Mouse (Mus musculus) ES-Bruce4 (cell line): ENCODE results near the gene Tfrc. TPM values are rescaled to one million over a fixed set of nuclear protein-coding genes. Genes with fewer than 3 reads are reported as not detected.

Experiments
- H3K27ac ChIP-seq: 2 replicates; pipeline ENCODE4 v1.5.1; 2012; ENCODE audit warnings: low read length, inconsistent platforms; ENCODE audit not compliant: insufficient read depth
- H3K27me3 ChIP-seq: 2 replicates; pipeline ENCODE4 v1.6.1; 2012; ENCODE audit warnings: mild to moderate bottlenecking, low read length, inconsistent platforms; ENCODE audit not compliant: control insufficient read depth, poor library complexity, insufficient read depth, severe bottlenecking
- H3K36me3 ChIP-seq: 2 replicates; pipeline ENCODE4 v1.6.1; 2012; ENCODE audit warnings: inconsistent platforms, mild to moderate bottlenecking, low read length, moderate library complexity; ENCODE audit not compliant: control insufficient read depth, poor library complexity, insufficient read depth, severe bottlenecking
- H3K4me1 ChIP-seq: one replicate; pipeline ENCODE4 v1.8.1; 2011; ENCODE audit warnings: low read length; ENCODE audit not compliant: control insufficient read depth, insufficient read depth
- H3K4me3 ChIP-seq: 2 replicates; pipeline ENCODE4 v1.5.1; 2011; ENCODE audit warnings: low read depth, mild to moderate bottlenecking, low read length
- H3K9ac ChIP-seq: 2 replicates; pipeline ENCODE4 v1.6.1; 2012; ENCODE audit warnings: low read depth, mild to moderate bottlenecking, inconsistent platforms; ENCODE audit not compliant: poor library complexity, severe bottlenecking
- H3K9me3 ChIP-seq: replicated peaks from 2 replicates; pipeline ENCODE4 v1.6.1; 2012; ENCODE audit warnings: mild to moderate bottlenecking, low read length, inconsistent platforms; ENCODE audit not compliant: control insufficient read depth, poor library complexity, insufficient read depth, severe bottlenecking
- CTCF ChIP-seq: IDR thresholded peaks from one replicate; pipeline ENCODE4 v1.8.1; 2011; ENCODE audit warnings: low read depth, low read length
- EP300 ChIP-seq: IDR thresholded peaks from 2 replicates; pipeline ENCODE4 v1.6.1; 2011; ENCODE audit warnings: low read depth, low read length; ENCODE audit not compliant: insufficient read depth
- POLR2A ChIP-seq: IDR thresholded peaks from one replicate; pipeline ENCODE4 v1.8.1; 2011; ENCODE audit warnings: low read length; ENCODE audit not compliant: insufficient read depth
- polyA plus RNA-seq: library from polyadenylated mRNA; stranded (reverse); fragments of >200 nt; gene quantifications from 2 replicates; pipeline ENCODE4 v1.2.4, GENCODE M21; 2011; ENCODE audit warnings: low read depth; ENCODE audit not compliant: missing spikeins, insufficient read depth, insufficient read length

Tfrc gene
- polyA plus RNA-seq, 1 experiment = 141 TPM

DNA sequence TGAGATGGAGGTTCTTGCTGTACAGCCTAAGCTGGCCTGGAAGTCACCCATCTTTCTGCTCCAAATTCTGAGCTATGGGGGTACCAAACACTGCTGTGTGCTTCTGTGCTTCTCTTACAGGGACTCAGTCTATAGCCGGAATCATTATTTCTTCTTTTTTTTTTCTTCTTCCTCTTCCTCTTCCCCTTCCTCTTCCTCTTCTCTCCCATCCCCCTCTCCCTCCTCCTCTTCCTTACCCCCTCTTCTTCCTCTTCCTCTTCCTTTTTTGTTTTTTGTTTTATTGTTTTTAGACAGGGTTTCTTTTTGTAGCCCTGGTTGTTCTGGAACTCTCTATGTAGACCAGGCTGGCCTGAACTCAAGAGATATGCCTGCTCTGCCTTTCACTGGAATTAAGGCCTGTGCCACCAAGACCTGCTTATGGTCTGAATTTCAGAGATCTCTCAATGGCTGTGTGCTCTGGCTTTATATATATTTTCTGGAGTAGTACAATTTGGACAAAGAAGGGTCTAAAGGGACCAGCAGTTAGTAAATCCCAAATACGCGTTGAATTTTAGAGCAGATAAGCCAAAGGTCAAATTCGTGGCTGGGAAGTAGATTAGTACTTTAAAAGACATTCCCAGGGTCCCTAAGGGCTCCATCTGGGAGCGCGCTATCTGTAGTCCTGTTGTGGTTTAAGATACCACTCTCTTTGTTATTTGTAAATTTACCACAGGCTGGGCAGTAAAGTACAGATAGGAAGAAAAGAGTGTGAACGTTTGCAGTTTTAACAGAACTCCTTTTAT, 967 bp upstream of the Tfrc start:
- Histone ChIP-seq H3K4me3 (no peak overlapping the region), H3K36me3 (peaks cover 4% of the 10 kb centered on the region; the same call in 1 of the 2 replicates), H3K27me3 (no peaks in the 10 kb centered on the region), H3K4me1 (no peaks in the 10 kb centered on the region), H3K27ac (peak overlapping the region; percentile 73), H3K9me3 (no peaks in the 10 kb centered on the region), H3K9ac (peak overlapping the region; percentile 53; the same call in 1 of the 2 replicates)
- no peak for TF ChIP-seq POLR2A
- TF ChIP-seq CTCF = no peak

DNA sequence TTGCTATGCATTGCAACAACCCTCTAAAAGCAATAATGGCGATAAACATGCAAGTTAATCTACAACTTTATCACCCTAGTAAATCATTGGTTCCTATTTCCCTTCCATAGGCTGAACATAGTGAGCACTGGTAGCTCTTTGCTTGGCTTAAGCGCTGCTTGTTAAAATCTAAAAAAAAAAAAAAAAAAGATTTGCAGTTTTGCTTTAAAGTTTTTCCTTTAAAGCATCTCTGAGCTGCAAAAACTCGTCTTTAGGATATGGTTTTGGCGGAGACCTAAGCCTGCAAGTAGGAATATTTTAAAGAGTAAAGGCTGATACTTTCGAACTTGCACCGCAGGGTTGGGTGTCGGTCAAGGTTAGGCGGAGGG, 392 bp upstream of the Tfrc start:
- no peaks in the 10 kb centered on the region for H3K27me3 ChIP-seq
- TF ChIP-seq POLR2A (no peak), EP300 (no peak), CTCF (no peak)
- H3K9me3 ChIP-seq = no peaks in the 10 kb centered on the region
- peak overlapping the region; percentile 53; the same call in 1 of the 2 replicates for H3K9ac ChIP-seq
- H3K4me3 ChIP-seq = no peak overlapping the region
- H3K4me1 ChIP-seq = no peaks in the 10 kb centered on the region
- H3K36me3 ChIP-seq = peaks cover 7% of the 10 kb centered on the region; the same call in 1 of the 2 replicates
- H3K27ac ChIP-seq = no peak overlapping the region

DNA sequence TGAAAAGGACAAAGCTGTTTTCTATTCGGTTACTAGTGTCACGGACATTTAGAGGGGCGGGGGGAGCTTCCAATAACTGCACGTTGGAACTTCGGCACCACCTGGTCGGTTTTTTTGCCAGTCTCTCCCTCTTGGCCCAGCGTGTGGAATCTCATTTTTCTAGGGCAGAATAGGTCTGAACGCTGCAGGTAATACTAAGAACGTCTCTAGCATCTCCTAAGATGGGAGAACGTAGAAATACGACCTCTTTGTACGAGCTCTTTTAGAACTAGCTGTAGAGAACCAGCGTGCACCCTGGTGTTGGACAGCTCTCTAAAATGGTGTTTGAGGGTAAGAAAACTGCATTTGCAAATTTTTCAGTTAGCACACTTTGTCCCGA, 670 bp downstream of the Tfrc start:
- Histone ChIP-seq H3K9ac (peak overlapping the region; percentile 83), H3K27ac (peak overlapping the region; percentile 63; the same call in 1 of the 2 replicates), H3K4me3 (peak overlapping the region; percentile 79), H3K27me3 (no peaks in the 10 kb centered on the region), H3K36me3 (peaks cover 14% of the 10 kb centered on the region), H3K4me1 (no peaks in the 10 kb centered on the region), H3K9me3 (no peaks in the 10 kb centered on the region)
- TF ChIP-seq CTCF = no peak
- TF ChIP-seq EP300 = no peak

DNA sequence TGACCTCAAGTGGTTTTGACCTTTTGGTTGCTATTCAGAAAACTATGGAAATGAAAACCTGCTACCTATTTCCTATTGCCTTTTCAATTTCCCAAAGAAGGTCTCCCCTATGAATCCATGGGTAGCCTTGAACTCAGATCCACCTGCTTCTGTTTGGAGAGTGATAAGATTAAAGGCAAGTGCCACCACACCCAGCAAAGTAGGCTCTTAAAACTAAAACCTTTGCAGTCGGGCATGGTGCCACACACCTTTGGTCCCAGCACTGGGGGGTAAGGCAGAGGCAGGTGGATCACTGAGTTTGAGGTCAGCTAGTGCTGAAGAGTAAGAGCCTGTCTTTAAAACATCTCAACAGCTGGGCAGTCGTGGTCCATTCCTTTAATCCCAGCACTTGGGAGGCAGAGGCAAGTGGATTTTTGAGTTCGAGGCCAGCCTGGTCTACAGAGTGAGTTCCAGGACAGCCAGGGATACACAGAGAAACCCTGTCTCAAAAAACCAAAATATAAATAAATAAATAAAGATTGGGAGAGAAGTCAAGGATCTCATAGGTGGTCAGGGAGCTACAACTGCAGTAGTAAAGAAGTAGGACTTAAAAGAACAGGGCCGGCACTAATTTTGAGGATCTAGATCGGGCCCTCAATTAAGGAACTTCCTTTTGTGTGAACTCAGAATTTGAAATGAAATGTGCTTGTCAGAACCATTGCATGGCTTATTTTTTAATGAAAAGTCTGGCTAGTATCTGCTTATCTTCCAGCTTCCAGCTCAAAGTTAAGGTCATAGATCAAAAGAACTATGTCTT, 1.9 kb downstream of the Tfrc start:
- H3K4me1 ChIP-seq = no peaks in the 10 kb centered on the region
- H3K9me3 ChIP-seq = no peaks in the 10 kb centered on the region
- 0 out of 2 replicates have a peak overlapping the region, but pooled peaks have one; percentile 1 for H3K9ac ChIP-seq
- H3K36me3 ChIP-seq = peaks cover 27% of the 10 kb centered on the region
- no peak for TF ChIP-seq EP300
- no peak for TF ChIP-seq POLR2A
- no peak for TF ChIP-seq CTCF
- H3K4me3 ChIP-seq = peak overlapping the region; percentile 36
- no peaks in the 10 kb centered on the region for H3K27me3 ChIP-seq
- no peak overlapping the region for H3K27ac ChIP-seq

DNA sequence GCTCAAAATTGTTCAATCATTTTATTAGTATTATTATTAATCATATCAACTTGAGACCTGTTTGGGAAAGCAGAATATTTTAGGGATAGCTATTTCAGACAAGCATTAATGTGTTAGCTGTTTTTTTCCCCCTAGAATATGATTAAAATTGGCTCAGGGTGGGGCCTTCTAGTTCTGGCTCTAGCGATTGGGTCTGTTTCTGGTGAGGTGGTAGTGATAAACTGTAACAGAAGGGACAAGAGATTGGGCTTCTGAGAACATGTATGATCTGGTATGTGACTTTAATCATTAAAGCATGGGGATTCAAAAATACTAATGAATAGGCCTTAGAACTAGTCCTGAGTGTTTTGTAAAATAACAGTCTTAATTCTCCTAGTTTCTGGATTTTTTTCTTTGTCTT, 3.3 kb downstream of the Tfrc start:
- Histone ChIP-seq H3K27me3 (no peaks in the 10 kb centered on the region), H3K36me3 (peaks cover 35% of the 10 kb centered on the region), H3K9me3 (no peaks in the 10 kb centered on the region), H3K27ac (no peak overlapping the region), H3K4me3 (no peak overlapping the region), H3K9ac (no peak overlapping the region), H3K4me1 (no peaks in the 10 kb centered on the region)
- TF ChIP-seq CTCF (no peak), POLR2A (no peak), EP300 (no peak)
